In the genomic region with DNA sequence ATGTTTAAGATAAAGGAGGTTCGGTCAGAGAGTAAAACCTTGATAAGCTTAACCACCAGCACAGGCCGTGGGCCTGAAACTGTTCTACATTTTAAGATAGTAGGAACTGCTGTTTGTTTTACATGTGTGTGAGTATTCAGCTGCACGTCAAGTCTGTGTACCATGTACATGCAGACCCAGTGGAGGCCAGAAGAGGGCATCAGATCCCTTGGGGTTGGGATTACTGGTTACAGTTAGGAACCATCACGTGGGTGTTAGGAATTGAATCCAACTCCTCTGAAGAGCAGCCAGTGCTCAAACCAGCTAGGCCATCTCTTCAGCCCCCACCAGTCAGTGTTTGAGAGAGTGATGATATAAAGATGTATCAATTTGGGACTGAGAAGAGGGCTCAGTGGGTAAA, we compare ENCODE assay signal across 9 mouse cellular contexts. TPM values are rescaled to one million over a fixed set of nuclear protein-coding genes. Genes with fewer than 3 reads are reported as not detected.
DNase-seq lines count a peak whose midpoint lies in the region; ATAC-seq and TF ChIP-seq lines count a peak whose summit lies in the region.
"Had no signal": no experiment of that assay in that cellular context is flagged by ENCODE, and none has a peak within 500 bp of the region (broad histone marks: within the 10 kb centered on the region; RNA-seq: fewer than 3 reads in every experiment).

No protein-coding gene starts in this region.

- peak; percentile 77 for TF ChIP-seq CTCF in left cerebral cortex, adult 2 months (IDR thresholded peaks at IDR 0.05)

- H3K9ac ChIP-seq in intestine, embryonic 14.5 days (ENCODE audit: low read length): no peak overlapping the region
- no peak overlapping the region for H3K9ac ChIP-seq in intestine, embryonic 15.5 days
- H3K9ac ChIP-seq: midbrain, embryonic 12.5 days had no signal

- H3K4me2 ChIP-seq in intestine, embryonic 14.5 days (ENCODE audit: low read length): no peak overlapping the region
- no peak overlapping the region for H3K4me2 ChIP-seq in intestine, embryonic 15.5 days (replicated peaks)
- H3K4me2 ChIP-seq: midbrain, embryonic 12.5 days had no signal

- 0 out of 2 replicates have a peak, but pooled peaks have one; percentile 36 for ATAC-seq in intestine, embryonic 14.5 days (replicated peaks; ENCODE audit: low FRiP score, low TSS enrichment, low read depth)
- no peak for ATAC-seq in intestine, embryonic 15.5 days
- ATAC-seq in megakaryocyte-erythroid progenitor cell, adult 5-6 weeks (replicated peaks; ENCODE audit: low FRiP score, low TSS enrichment, poor library complexity, severe bottlenecking): peak; percentile 93

- H3K36me3 ChIP-seq in intestine, embryonic 14.5 days (ENCODE audit: control insufficient read depth, insufficient read depth, low read length): peaks cover 64% of the 10 kb centered on the region
- 0 out of 2 replicates have a peak, but pooled peaks cover 5% of the 10 kb centered on the region for H3K36me3 ChIP-seq in intestine, embryonic 15.5 days

- no peaks in the 10 kb centered on the region for H3K27me3 ChIP-seq in intestine, embryonic 14.5 days (replicated peaks; ENCODE audit: control insufficient read depth, insufficient read depth, low read length)
- no peaks in the 10 kb centered on the region for H3K27me3 ChIP-seq in intestine, embryonic 15.5 days (replicated peaks)
- H3K27me3 ChIP-seq: midbrain, embryonic 12.5 days had no signal

- H3K4me1 ChIP-seq in intestine, embryonic 14.5 days (replicated peaks; ENCODE audit: control insufficient read depth, insufficient read depth, low read length): no peaks in the 10 kb centered on the region
- H3K4me1 ChIP-seq in intestine, embryonic 15.5 days (replicated peaks): no peaks in the 10 kb centered on the region
- H3K4me1 ChIP-seq: midbrain, embryonic 12.5 days had no signal

- 66% methylated on average over 4 of the region's 4 CpGs for WGBS in intestine, embryonic 14.5 days
- 62% methylated on average over 4 of the region's 4 CpGs for WGBS in intestine, embryonic 15.5 days

- H3K27ac ChIP-seq in intestine, embryonic 14.5 days (ENCODE audit: low read depth): no peak overlapping the region
- H3K27ac ChIP-seq in intestine, embryonic 15.5 days: no peak overlapping the region
- no peak overlapping the region; the same call in 1 of the 2 replicates for H3K27ac ChIP-seq in left cerebral cortex, adult 2 months
- H3K27ac ChIP-seq: midbrain, embryonic 12.5 days had no signal

- no peak overlapping the region for H3K4me3 ChIP-seq in intestine, embryonic 14.5 days (ENCODE audit: low read depth, low read length)
- H3K4me3 ChIP-seq in intestine, embryonic 15.5 days (replicated peaks): no peak overlapping the region
- H3K4me3 ChIP-seq in left cerebral cortex, adult 2 months: no peak overlapping the region
- H3K4me3 ChIP-seq: midbrain, embryonic 12.5 days had no signal

- H3K9me3 ChIP-seq in intestine, embryonic 14.5 days (ENCODE audit: control insufficient read depth, low read length): no peaks in the 10 kb centered on the region
- no peaks in the 10 kb centered on the region for H3K9me3 ChIP-seq in intestine, embryonic 15.5 days
- H3K9me3 ChIP-seq: midbrain, embryonic 12.5 days had no signal

- DNase-seq in intestine, embryonic 14.5 days (ENCODE audit: low spot score): no peak
- DNase-seq in adrenal gland, adult 18-20 months (ENCODE audit: low spot score in 2 of 2): peak; percentile 37 to 58
- peak; percentile 19 for DNase-seq in embryo, embryonic 9.5 days (ENCODE audit: extremely low spot score)
- peak; percentile 67 to 81 for DNase-seq in heart, postnatal 10 days
- peak; percentile 54 to 61 for DNase-seq in left cerebral cortex, adult 2 months (ENCODE audit: extremely low spot score in 1 of 2, low spot score in 2 of 2)
- DNase-seq in telencephalon, adult 2 months (ENCODE audit: low read depth, low spot score): peak; percentile 45

- intact Hi-C loops in heart, postnatal 10 days (cut with DNase I): loop anchor here (1.0 to 5.0 kb wide), 2 partner anchors 100 to 185 kb away; no protein-coding TSS in a partner anchor
- intact Hi-C loops in left cerebral cortex, adult 2 months (cut with DNase I): loop anchor here (5.0 kb wide), 1 partner anchor 100 kb away; no protein-coding TSS in a partner anchor

RNA-seq across cellular contexts. Expression of a gene that starts 24.3 kb away (rescaled TPM):
- polyA plus RNA-seq in intestine, embryonic 14.5 days (2014; fragmentation: Nextera tagmentation; extraction: Ambion mirVana): 4.1 and 6.6 TPM in 2 replicates
- 5.1 and 5.6 TPM in 2 replicates for polyA plus RNA-seq in intestine, embryonic 15.5 days (2015; fragmentation: Nextera tagmentation; extraction: Ambion mirVana)
- total RNA-seq in adrenal gland, adult 18-20 months (2021): 10 to 100 TPM; 51.0 to 54.0 TPM
- total RNA-seq in heart, postnatal 10 days (2021): 10 to 100 TPM; 37.9 to 40.7 TPM
- 10 to 100 TPM; 17.4 to 19.5 TPM for total RNA-seq in left cerebral cortex, adult 2 months (2021)
- total RNA-seq in megakaryocyte-erythroid progenitor cell, adult 5-6 weeks (2014; fragmentation: Nextera tagmentation): 126 and 133 TPM in 2 replicates
- 59.2 and 79.2 TPM in 2 replicates for total RNA-seq in megakaryocyte-erythroid progenitor cell, adult 5-6 weeks (2017)
